Mouse (Mus musculus): ENCODE measurements at regions not wholly inside any gene's neighbourhood (a gene's known extent, or its start where the extent isn't known, plus 50 kb on each side); places are given as distances from the start of the nearest gene placed in this dataset.
"Not testable (repeated sequence)": the region's sequence is repeated elsewhere in the genome, so short reads cannot be mapped to it uniquely, and the experiment has no call there.

DNA sequence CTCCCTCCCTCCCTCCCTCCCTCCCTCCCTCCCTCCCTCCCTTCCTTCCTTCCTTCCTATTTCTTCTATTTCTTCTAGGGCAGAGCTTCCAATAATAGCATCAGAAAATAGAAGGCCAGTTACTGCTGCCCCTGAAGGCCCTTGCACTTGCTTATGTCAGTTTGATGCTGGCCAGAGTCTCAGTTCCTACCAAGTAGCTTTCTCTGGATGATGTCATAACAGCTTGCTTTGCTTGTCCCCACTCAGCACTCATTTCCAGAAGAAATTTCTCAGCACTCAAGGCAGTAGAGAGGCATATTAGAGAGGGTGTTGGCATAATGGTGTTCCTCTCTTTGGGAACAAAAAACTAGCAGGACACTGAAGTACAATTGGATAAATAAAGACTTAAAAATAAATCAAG, 811.6 kb upstream of the 4930444P10Rik start:
- DNase-seq (ENCODE audit: low read depth, low spot score), result no peak

DNA sequence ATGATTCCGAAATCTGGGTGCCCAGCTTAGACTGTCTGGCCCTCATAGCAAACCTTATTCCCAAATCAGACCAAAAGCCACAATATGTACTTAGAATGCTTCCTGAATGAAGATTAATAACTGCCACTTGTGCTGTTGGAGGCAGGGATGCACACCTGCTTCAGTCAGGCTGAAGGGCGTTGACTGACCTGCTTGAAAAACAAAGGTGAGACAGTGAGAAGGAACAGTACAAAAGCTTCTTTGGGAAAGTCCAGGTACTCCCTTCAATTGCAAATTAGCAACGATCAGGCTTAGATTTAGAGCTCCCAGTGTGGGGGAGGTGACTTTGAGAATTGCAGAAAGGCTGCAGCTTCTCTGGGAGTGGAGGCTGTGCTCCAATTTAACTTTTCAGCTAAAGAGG, 775.3 kb upstream of the 4930444P10Rik start:
- DNase-seq (ENCODE audit: low read depth, low spot score), result not testable (repeated sequence)

DNA sequence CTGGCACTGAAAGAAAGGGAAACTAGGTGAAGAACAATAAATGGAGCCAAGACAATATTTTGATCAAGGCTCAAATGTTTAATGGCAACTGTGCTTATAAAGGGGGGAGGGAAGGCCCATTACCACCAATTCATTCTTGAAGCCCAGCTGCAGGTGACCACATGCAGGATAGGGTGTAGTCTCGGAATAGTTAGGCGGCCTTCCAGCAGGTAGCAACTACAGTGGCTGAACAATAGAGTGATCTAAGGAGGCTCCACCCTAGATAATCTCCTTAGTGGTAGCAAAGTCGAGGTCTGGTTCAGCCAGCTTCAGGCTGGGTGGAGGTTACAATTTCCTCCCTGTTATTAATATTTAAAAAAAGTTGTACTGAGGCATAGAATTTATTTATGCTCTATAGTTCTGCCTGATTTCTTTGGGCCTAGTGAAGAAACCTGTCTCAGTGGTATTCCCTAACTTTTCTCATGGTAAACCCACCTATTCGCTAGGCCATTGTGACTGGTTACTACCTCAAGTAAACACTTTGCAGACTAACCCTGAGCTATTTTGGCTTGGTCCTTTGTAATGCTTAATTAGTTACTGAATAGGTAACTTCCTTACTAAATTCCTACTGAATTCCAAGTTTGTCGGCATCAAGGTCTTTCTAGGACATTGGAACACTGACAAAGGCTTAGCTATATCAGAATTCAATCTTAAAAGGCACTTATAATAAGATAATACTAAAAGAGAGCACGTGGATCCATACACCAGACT, 774.1 kb upstream of the 4930444P10Rik start:
- DNase-seq (ENCODE audit: low read depth, low spot score), result not testable (repeated sequence)

DNA sequence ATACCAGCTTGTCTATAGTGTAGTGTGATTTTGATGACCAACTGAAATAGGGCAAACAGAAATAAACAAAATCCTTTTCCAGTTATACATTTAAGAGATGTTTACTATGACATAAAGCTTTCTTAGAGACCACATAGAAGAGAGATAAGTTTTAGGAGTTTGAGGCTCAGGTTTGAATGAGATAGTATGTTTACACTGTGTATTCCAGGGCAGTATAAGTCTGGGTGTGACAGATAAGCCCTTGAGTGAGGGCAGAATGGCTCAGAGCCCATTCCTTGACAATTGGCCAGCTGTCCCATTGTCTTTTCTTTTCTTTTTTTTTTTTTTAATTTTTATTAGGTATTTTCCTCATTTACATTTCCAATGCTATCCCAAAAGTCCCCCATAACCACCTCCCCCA, 744.0 kb upstream of the 4930444P10Rik start:
- no peak for DNase-seq (ENCODE audit: low read depth, low spot score)

DNA sequence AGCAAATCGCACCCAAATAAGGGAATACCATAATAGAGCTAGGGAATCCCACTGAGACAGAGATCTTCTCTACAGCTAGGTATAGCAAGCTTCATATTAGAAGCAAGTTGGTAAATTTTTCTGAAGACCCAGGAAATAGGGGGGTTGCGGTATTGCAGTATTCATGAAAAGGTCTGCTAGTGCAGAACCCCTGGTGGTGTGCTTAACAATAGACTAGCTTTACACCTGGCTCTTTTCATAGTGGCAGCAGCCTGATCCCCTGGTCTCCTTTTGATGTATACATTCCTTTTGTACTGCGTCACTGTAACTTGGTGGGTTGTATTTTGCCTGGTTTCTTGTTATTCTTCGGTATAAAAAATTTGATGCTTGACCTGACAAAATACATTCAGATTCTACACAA, 731.6 kb upstream of the 4930444P10Rik start:
- peak; percentile 2 for DNase-seq (ENCODE audit: low read depth, low spot score)

DNA sequence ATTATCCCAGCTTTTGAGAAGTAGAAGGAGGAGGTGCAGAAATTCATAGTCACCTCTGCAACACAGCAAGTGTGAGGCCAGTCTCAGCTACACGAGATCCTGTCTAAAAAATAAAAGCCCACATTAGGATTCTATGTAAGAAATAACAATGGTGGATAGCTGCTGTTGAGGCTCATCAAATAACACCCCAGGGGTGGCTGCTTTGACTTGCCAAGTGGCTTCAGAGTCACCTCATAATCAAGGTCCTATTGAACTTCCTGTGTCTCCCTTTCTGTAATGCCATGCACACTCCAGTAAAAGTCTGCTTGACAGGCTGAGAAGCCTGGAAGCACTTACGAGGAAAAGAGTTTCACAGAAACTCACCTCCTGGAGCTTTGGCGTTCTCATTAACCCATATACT, 730.9 kb upstream of the 4930444P10Rik start:
- peak; percentile 33 for DNase-seq (ENCODE audit: low read depth, low spot score)

DNA sequence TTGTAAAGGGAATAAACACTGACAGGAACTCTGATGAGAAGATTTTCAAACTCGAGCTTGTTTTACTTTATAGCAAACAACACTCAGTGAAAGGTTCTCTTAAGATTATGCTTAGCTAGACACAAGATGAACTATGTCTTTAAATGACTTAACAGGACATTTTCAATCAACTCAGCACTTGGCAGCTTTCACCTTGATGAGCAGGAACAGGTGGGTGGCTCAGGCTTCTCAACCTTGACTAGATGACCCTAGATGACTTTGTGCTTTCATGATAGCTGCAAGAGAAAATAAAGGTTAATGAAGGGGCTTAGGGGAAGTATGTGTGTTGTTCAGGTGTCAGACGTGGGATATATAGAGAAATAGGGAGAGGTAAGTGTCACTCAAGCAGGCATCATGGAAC, 728.1 kb upstream of the 4930444P10Rik start:
- DNase-seq (ENCODE audit: low read depth, low spot score), result no peak

DNA sequence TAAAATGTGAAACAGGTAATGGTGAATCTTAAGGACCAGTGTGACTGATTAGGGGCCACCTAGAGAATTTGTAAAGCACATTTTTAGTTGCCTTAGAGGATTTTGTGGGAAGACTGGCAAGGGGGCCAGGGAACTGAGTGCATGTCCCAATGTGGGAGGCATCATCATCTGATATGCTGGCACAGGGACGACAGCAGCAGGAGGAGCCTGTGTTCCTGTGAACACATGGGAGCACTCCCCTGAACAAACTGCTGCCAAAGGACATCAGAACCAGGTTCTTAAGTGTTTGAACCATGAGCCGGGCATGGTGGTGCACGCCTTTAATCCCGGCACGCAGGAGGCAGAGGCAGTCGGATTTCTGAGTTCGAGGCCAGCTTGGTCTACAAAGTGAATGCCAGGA, 723.4 kb upstream of the 4930444P10Rik start:
- no peak for DNase-seq (ENCODE audit: low read depth, low spot score)

DNA sequence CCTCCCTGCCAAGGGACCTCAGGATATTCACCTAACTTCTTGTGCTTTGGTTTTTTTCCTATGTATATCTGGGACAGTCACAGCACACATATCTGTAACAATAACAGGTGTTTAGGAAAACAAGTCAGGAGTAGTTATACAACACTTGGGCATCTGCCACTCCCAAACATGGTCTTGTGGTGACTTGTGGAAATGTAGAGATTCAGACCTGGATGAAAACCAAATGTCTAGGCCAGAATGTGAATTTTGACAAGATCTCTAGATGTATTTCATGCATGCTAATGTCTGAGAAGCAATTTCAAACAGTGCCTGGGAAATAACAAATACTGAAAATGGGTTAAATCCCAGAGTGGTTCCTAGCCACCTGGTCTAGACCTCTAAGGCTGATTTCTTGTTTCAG, 722.6 kb upstream of the 4930444P10Rik start:
- DNase-seq (ENCODE audit: low read depth, low spot score), result no peak

DNA sequence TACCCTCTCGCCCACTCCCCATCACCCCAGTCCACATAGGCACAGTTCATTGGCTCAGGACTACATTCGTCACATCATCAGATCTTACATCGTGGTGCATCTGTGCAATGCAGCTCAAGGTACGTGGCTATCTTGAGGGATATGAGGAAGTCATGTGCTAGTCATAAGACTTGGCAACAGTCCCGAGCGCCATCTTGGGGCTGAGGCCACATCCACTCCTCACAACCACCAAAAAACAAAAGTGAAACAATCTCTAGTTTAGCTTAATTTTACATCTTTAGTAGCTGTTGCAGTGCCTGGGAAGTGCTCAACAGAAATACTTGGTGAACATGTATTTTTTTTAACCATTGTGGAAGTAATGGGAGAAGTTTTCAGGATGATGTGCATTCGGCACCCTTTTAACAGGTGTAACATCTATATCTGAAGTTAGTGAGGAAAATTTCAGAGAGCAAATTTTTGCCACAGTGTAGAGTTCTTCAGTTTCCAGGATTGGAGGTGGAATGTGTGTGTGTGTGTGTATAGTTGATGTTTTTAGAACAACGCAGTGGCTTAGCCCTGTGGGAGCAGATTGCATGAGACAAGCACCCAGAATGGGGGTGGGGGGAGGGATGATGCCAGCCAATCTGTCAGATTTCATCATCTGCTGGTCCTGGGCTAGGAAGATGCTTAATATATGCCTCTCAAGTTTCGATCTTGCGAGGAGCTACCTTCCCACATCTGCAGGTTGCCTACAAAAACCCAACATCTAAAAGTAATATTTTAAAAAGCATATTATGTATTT, 716.4 kb upstream of the 4930444P10Rik start:
- no peak for DNase-seq (ENCODE audit: low read depth, low spot score)

DNA sequence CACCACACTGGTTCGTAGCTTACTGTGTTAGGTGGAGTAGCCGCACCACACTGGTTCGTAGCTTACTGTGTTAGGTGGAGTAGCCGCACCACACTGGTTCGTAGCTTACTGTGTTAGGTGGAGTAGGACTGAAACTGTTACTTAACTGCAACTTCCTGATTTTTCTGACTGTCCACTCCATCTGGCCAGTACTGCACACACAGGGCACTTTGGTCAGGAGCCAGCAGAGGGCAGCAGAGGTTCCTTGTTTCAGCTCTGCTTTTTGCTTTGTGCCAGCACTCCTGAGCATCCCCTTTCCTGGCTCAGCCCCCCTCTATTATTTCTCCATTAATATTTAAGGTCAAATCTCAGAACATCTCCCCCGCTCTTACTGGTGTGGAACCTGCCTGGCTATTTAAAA, 705.2 kb upstream of the 4930444P10Rik start:
- peak; percentile 72 for DNase-seq (ENCODE audit: low read depth, low spot score)

DNA sequence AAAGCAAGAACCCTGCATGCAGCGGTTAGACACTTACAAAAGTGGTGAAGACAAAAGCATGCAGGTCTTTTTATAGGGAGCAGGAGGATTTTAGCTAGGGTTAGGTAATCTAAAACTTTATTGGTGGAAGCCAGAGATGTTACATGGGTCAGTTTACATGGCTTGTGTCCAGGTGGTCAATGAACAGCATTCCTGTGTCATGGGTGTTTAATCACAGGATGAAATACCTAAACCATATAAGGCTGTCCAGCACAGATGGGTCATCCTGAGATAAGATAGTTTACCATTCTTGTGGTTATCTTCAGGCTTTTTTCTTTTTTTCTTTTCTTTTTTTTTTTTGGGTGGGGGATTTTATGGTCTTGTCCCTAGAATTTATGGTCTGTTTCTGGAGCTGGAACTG, 703.3 kb upstream of the 4930444P10Rik start:
- DNase-seq (ENCODE audit: low read depth, low spot score), result no peak

DNA sequence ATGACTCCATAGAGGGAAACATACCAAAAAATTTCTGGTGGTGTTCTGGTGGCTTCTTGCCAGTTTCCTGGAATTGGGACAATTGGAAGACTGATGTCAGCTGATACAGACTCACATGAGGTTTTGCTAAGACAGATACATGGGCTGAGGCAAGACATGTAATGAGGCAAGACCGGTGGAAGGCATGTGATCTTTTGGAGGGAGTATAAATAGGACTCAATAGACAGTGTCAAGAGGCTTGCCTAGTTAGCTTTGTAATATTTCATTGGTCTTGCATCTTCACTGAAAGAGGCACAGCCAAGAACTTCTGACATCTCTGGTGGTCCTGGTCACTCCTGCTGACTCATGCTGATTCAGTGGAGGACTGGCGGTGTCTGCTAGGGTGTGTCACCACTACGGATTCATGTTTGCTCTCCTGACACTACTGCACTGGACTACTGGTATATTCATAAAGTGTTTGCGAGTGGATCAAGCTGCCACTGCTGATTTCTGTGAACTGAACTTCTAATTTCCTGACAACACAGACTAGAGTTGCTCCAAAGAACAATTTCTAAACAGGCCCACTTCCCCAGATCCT, 697.7 kb upstream of the 4930444P10Rik start:
- no peak for DNase-seq (ENCODE audit: low read depth, low spot score)

DNA sequence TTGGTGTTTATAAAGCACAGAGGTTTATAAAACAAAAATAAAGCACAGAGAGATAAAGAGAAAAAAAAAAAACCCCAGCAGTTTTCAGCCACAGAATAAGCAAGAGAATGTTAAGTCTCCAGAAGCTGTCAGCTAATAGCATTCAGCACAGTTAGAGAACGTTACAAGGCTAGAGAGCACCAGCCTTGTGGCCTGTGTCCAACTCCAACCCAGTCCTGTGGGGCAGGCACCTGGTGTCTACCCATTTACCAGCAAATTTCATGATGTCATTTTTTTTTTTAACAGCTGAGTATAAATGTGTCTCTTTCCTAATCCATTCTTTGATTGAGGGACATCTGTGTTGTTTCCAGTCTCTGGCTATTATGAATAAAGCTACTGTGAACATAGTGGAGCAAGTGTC, 686.7 kb upstream of the 4930444P10Rik start:
- no peak for DNase-seq (ENCODE audit: low read depth, low spot score)

DNA sequence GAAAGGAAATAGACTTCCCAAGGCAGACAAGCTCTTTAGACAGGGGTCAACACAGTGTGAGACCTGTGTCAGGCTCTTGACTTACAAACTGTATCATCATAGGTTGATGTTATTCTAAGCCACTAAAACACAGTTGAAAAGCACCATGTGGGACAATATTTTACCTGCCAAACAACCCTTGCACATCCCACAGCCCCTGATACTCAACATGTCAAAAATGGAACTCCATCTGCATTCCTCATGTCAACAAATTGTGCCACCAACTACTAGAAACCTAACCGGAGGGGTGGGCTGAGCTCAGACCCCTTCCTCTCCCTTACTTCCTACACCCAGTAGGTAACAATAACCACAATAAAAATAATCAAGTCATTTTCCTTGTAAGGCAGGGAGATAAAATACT, 667.8 kb upstream of the 4930444P10Rik start:
- no peak for DNase-seq (ENCODE audit: low read depth, low spot score)

Data from forelimb bud, embryonic 11.5 days (tissue).